Mouse (Mus musculus): Measurements from ENCODE around the gene Myo9b. TPM values are rescaled to one million over a fixed set of nuclear protein-coding genes. Genes with fewer than 3 reads are reported as not detected.

The Myo9b gene
- 3.1 TPM for polyA plus RNA-seq (2014; fragmentation: Illumina TruSeq; extraction: RNeasy Lipid Tissue Mini Kit (QIAGEN cat#74804); ENCODE audit: low read depth, low replicate concordance)

GRCm38 (mm10) chr8:71272286-71273150, at the start of gene Myo9b, which contains the start of gene Haus8:
Gene Myo9b (plus strand): TSS chr8:71272714.
Gene Haus8 (minus strand): TSS chr8:71272934.

GRCm38 (mm10) chr8:71366771-71367528, 94.4 kb downstream of the Myo9b start, which contains the start of gene Use1:
Gene Use1 (plus strand): TSS chr8:71366848.

GRCm38 (mm10) chr8:71371236-71371848, 98.8 kb downstream of the Myo9b start, which contains the start of gene Ocel1:
Gene Ocel1 (plus strand): TSS chr8:71371298.

GRCm38 (mm10) chr8:71381421-71381970, 109.0 kb downstream of the Myo9b start, which contains the start of gene Nr2f6:
Gene Nr2f6 (minus strand): TSS chr8:71381960.

DNA sequence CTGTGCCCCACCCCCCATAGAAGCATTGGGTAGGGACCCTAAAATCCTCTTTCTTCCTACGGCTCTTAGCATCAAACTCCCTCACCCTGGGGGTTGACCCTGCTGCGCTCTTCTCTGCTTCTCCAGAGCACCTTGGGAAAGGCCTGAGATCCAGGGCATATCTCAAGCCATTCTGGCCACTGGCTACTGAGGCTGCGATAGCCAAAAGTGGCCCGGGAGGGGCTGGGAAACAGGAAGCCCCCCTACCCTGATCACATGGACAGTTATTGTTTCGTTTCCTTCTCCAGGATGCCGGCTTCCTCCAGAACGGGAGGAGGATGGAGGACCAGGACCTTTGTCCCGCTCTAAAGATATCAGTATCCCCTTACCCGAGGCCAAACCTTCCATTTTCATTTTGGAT, 123.1 kb downstream of the Myo9b start, which contains the start of gene Ushbp1:
Gene Ushbp1 (minus strand): TSS at position 174 of the 400 bp plus-strand sequence.

DNA sequence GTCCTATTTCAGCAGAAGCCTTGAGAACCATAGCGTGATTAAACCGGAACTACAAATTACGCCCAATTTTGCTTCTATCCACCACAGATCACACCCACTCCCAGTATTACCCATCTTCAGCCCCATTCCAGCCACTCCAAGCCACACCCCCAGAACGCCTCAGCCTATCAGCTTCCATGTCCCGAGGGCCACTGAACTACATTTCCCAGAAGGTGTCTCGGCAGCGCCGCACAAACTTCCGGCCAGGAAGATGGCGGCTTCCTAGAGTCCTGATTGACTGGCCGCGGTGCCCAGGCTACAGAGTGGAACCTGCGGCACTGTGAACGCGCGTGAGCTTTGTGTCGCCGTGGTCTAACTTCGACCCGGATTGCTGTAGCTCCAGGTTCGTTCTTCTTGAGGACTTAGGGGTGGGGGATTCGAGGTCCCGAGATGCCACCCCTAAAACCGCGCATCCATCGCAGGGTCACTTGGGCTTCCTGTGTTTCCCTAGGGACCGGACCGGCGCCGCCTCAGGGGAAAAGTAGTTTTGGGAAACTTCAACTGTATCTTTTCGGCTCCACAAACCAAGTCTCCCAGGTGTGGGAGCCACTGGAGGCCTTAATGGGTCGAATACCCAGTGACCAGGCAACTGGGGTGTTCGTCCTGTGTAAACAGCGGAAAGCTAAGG, 124.3 kb downstream of the Myo9b start, which contains the start of gene Babam1:
Gene Babam1 (plus strand): TSS at position 223 of the 667 bp plus-strand sequence.

GRCm38 (mm10) chr8:71405401-71406098, 133.0 kb downstream of the Myo9b start, which contains the start of gene Ankle1:
Gene Ankle1 (plus strand): TSS chr8:71406010.

Other genes with a start within 250 kb of the Myo9b start
- 3.9 TPM for gene Haus8, start 220 bp downstream of the Myo9b start, polyA plus RNA-seq (2014; fragmentation: Illumina TruSeq; extraction: RNeasy Lipid Tissue Mini Kit (QIAGEN cat#74804); ENCODE audit: low read depth, low replicate concordance)
- gene Use1, start 94.1 kb downstream of the Myo9b start, polyA plus RNA-seq (2014; fragmentation: Illumina TruSeq; extraction: RNeasy Lipid Tissue Mini Kit (QIAGEN cat#74804); ENCODE audit: low read depth, low replicate concordance), result 4.1 TPM
- 6.8 TPM for gene Ocel1, start 98.6 kb downstream of the Myo9b start, polyA plus RNA-seq (2014; fragmentation: Illumina TruSeq; extraction: RNeasy Lipid Tissue Mini Kit (QIAGEN cat#74804); ENCODE audit: low read depth, low replicate concordance)
- gene Nr2f6, start 109.2 kb downstream of the Myo9b start, polyA plus RNA-seq (2014; fragmentation: Illumina TruSeq; extraction: RNeasy Lipid Tissue Mini Kit (QIAGEN cat#74804); ENCODE audit: low read depth, low replicate concordance), result 1.0 TPM
- 0.08 TPM for gene Ushbp1, start 123.1 kb downstream of the Myo9b start, polyA plus RNA-seq (2014; fragmentation: Illumina TruSeq; extraction: RNeasy Lipid Tissue Mini Kit (QIAGEN cat#74804); ENCODE audit: low read depth, low replicate concordance)
- gene Babam1, start 124.1 kb downstream of the Myo9b start, polyA plus RNA-seq (2014; fragmentation: Illumina TruSeq; extraction: RNeasy Lipid Tissue Mini Kit (QIAGEN cat#74804); ENCODE audit: low read depth, low replicate concordance), result 10.7 TPM
- gene Ankle1, start 133.3 kb downstream of the Myo9b start, polyA plus RNA-seq (2014; fragmentation: Illumina TruSeq; extraction: RNeasy Lipid Tissue Mini Kit (QIAGEN cat#74804); ENCODE audit: low read depth, low replicate concordance), result 0.49 TPM
- gene Abhd8, start 190.9 kb downstream of the Myo9b start, polyA plus RNA-seq (2014; fragmentation: Illumina TruSeq; extraction: RNeasy Lipid Tissue Mini Kit (QIAGEN cat#74804); ENCODE audit: low read depth, low replicate concordance), result 2.9 TPM
- 2.6 TPM for gene Mrpl34, start 192.2 kb downstream of the Myo9b start, polyA plus RNA-seq (2014; fragmentation: Illumina TruSeq; extraction: RNeasy Lipid Tissue Mini Kit (QIAGEN cat#74804); ENCODE audit: low read depth, low replicate concordance)
- 12.2 TPM for gene Dda1, start 196.5 kb downstream of the Myo9b start, polyA plus RNA-seq (2014; fragmentation: Illumina TruSeq; extraction: RNeasy Lipid Tissue Mini Kit (QIAGEN cat#74804); ENCODE audit: low read depth, low replicate concordance)
- gene Ano8, start 213.2 kb downstream of the Myo9b start, polyA plus RNA-seq (2014; fragmentation: Illumina TruSeq; extraction: RNeasy Lipid Tissue Mini Kit (QIAGEN cat#74804); ENCODE audit: low read depth, low replicate concordance), result 0.07 TPM
- gene Gtpbp3, start 215.4 kb downstream of the Myo9b start, polyA plus RNA-seq (2014; fragmentation: Illumina TruSeq; extraction: RNeasy Lipid Tissue Mini Kit (QIAGEN cat#74804); ENCODE audit: low read depth, low replicate concordance), result 0.59 TPM
- gene Plvap, start 239.0 kb downstream of the Myo9b start, polyA plus RNA-seq (2014; fragmentation: Illumina TruSeq; extraction: RNeasy Lipid Tissue Mini Kit (QIAGEN cat#74804); ENCODE audit: low read depth, low replicate concordance), result not detected

All from testis, adult 10 weeks (tissue).